Mouse (Mus musculus): ENCODE measurements at regions not wholly inside any gene's neighbourhood (a gene's known extent, or its start where the extent isn't known, plus 50 kb on each side); places are given as distances from the start of the nearest gene placed in this dataset.
A peak's percentile ranks its signal among the peaks of the same experiment; 100 is the strongest.

GRCm38 (mm10) chr17:88171606-88172005, 106.5 kb upstream of the Fbxo11 start:
- Histone ChIP-seq H3K4me2 (ENCODE audit: low read depth, low read length) (no peak overlapping the region), H3K9ac (replicated peaks; ENCODE audit: low read length) (no peak overlapping the region), H3K4me3 (ENCODE audit: low read length) (no peak overlapping the region), H3K36me3 (ENCODE audit: insufficient read depth, low read length) (no peaks in the 10 kb centered on the region), H3K27me3 (ENCODE audit: insufficient read depth, low read length) (no peaks in the 10 kb centered on the region), H3K27ac (no peak overlapping the region), H3K9me3 (ENCODE audit: low read length) (no peaks in the 10 kb centered on the region), H3K4me1 (ENCODE audit: insufficient read depth, low read length) (no peaks in the 10 kb centered on the region)
- no peak for ATAC-seq
- no peak for DNase-seq (ENCODE audit: low spot score)
- no peak for TF ChIP-seq CTCF (IDR thresholded peaks at IDR 0.05; ENCODE audit: low read depth)
- 90% methylated on average over 3 of the region's 3 CpGs for WGBS

- Histone ChIP-seq H3K9me3 (ENCODE audit: low read length) (no peaks in the 10 kb centered on the region), H3K9ac (replicated peaks; ENCODE audit: low read length) (no peak overlapping the region), H3K27me3 (ENCODE audit: insufficient read depth, low read length) (no peaks in the 10 kb centered on the region), H3K27ac (no peak overlapping the region), H3K36me3 (ENCODE audit: insufficient read depth, low read length) (no peaks in the 10 kb centered on the region), H3K4me1 (ENCODE audit: insufficient read depth, low read length) (no peaks in the 10 kb centered on the region), H3K4me2 (ENCODE audit: low read depth, low read length) (no peak overlapping the region), H3K4me3 (ENCODE audit: low read length) (no peak overlapping the region)
- 85% methylated on average over 4 of the region's 4 CpGs for WGBS
- TF ChIP-seq CTCF (IDR thresholded peaks at IDR 0.05; ENCODE audit: low read depth) = no peak
- DNase-seq (ENCODE audit: low spot score) = no peak
- no peak for ATAC-seq
Observed at GRCm38 (mm10) chr17:88173354-88174032, 108.4 kb upstream of the Fbxo11 start.

- no peak overlapping the region for H3K4me3 ChIP-seq (ENCODE audit: low read length)
- H3K27me3 ChIP-seq (ENCODE audit: insufficient read depth, low read length) = no peaks in the 10 kb centered on the region
- H3K4me2 ChIP-seq (ENCODE audit: low read depth, low read length) = no peak overlapping the region
- no peak overlapping the region for H3K27ac ChIP-seq
- no peak overlapping the region for H3K9ac ChIP-seq (replicated peaks; ENCODE audit: low read length)
- WGBS = 77% methylated on average over 10 of the region's 10 CpGs
- H3K4me1 ChIP-seq (ENCODE audit: insufficient read depth, low read length) = no peaks in the 10 kb centered on the region
- no peaks in the 10 kb centered on the region for H3K36me3 ChIP-seq (ENCODE audit: insufficient read depth, low read length)
- no peaks in the 10 kb centered on the region for H3K9me3 ChIP-seq (ENCODE audit: low read length)
- TF ChIP-seq CTCF (IDR thresholded peaks at IDR 0.05; ENCODE audit: low read depth) = no peak
- no peak for ATAC-seq
- peak; percentile 15 for DNase-seq (ENCODE audit: low spot score)
Observed at GRCm38 (mm10) chr17:88174242-88174679, 109.2 kb upstream of the Fbxo11 start.

- Histone ChIP-seq H3K4me3 (ENCODE audit: low read length) (no peak overlapping the region), H3K27me3 (ENCODE audit: insufficient read depth, low read length) (no peaks in the 10 kb centered on the region), H3K4me1 (ENCODE audit: insufficient read depth, low read length) (no peaks in the 10 kb centered on the region), H3K9me3 (ENCODE audit: low read length) (no peaks in the 10 kb centered on the region), H3K36me3 (ENCODE audit: insufficient read depth, low read length) (no peaks in the 10 kb centered on the region), H3K27ac (no peak overlapping the region), H3K4me2 (ENCODE audit: low read depth, low read length) (no peak overlapping the region), H3K9ac (replicated peaks; ENCODE audit: low read length) (no peak overlapping the region)
- ATAC-seq (no peak), DNase-seq (ENCODE audit: low spot score) (no peak)
- 80% methylated on average over 4 of the region's 4 CpGs for WGBS
- no peak for TF ChIP-seq CTCF (IDR thresholded peaks at IDR 0.05; ENCODE audit: low read depth)
Observed at GRCm38 (mm10) chr17:88175951-88176623, 111.0 kb upstream of the Fbxo11 start.

GRCm38 (mm10) chr17:88190735-88191134, 125.6 kb upstream of the Fbxo11 start:
- H3K4me2 ChIP-seq (ENCODE audit: low read depth, low read length) = no peak overlapping the region
- 86% methylated on average over 5 of the region's 5 CpGs for WGBS
- TF ChIP-seq CTCF (IDR thresholded peaks at IDR 0.05; ENCODE audit: low read depth) = no peak
- H3K36me3 ChIP-seq (ENCODE audit: insufficient read depth, low read length) = no peaks in the 10 kb centered on the region
- no peak for ATAC-seq
- no peak overlapping the region for H3K4me3 ChIP-seq (ENCODE audit: low read length)
- H3K9ac ChIP-seq (replicated peaks; ENCODE audit: low read length) = no peak overlapping the region
- DNase-seq (ENCODE audit: low spot score) = no peak
- H3K4me1 ChIP-seq (ENCODE audit: insufficient read depth, low read length) = no peaks in the 10 kb centered on the region
- H3K27me3 ChIP-seq (ENCODE audit: insufficient read depth, low read length) = no peaks in the 10 kb centered on the region
- H3K9me3 ChIP-seq (ENCODE audit: low read length) = no peaks in the 10 kb centered on the region
- H3K27ac ChIP-seq = no peak overlapping the region

GRCm38 (mm10) chr17:88191444-88191843, 126.4 kb upstream of the Fbxo11 start:
- ATAC-seq (no peak), DNase-seq (ENCODE audit: low spot score) (no peak)
- 94% methylated on average over 2 of the region's 2 CpGs for WGBS
- H3K4me1 ChIP-seq (ENCODE audit: insufficient read depth, low read length) = no peaks in the 10 kb centered on the region
- TF ChIP-seq CTCF (IDR thresholded peaks at IDR 0.05; ENCODE audit: low read depth) = no peak
- H3K36me3 ChIP-seq (ENCODE audit: insufficient read depth, low read length) = no peaks in the 10 kb centered on the region
- no peak overlapping the region for H3K27ac ChIP-seq
- H3K27me3 ChIP-seq (ENCODE audit: insufficient read depth, low read length) = no peaks in the 10 kb centered on the region
- no peaks in the 10 kb centered on the region for H3K9me3 ChIP-seq (ENCODE audit: low read length)
- no peak overlapping the region for H3K4me2 ChIP-seq (ENCODE audit: low read depth, low read length)
- no peak overlapping the region for H3K9ac ChIP-seq (replicated peaks; ENCODE audit: low read length)
- H3K4me3 ChIP-seq (ENCODE audit: low read length) = no peak overlapping the region
